26 mouse cellular contexts compared by ENCODE assay signal in the genomic region with DNA sequence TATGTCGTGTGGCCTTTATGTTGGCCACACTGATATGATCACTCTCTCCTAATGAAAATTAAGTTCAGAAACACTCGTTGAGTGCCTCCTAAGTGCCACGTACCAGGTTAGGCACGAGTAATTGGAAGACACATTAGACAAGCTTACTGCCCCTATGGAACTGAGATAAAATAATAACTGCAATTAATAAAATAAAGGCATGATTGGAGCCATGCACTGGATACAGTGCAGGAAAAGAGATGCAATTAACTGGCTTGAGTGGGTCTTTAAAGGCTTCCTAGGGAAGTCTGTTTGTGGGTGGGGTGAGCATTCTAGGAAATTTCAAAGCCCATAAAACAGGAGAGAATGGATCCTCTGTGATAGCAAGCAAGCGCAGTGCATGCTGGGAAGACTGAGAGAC. TPM values are rescaled to one million over a fixed set of nuclear protein-coding genes. Genes with fewer than 3 reads are reported as not detected.
"Had no signal": no experiment of that assay in that cellular context is flagged by ENCODE, and none has a peak within 500 bp of the region (broad histone marks: within the 10 kb centered on the region; RNA-seq: fewer than 3 reads in every experiment).

No protein-coding gene starts in this region.

- H3K9me3 ChIP-seq: heart, embryonic 10.5 days; heart, embryonic 12.5 days; hindbrain, embryonic 10.5 days; hindbrain, embryonic 12.5 days; hindbrain, embryonic 15.5 days; intestine, embryonic 15.5 days; limb, embryonic 13.5 days; limb, embryonic 15.5 days had no signal

- H3K4me3 ChIP-seq: gastrocnemius, adult 2 months; heart, embryonic 10.5 days; heart, embryonic 12.5 days; hindbrain, embryonic 10.5 days; hindbrain, embryonic 12.5 days; hindbrain, embryonic 15.5 days; intestine, embryonic 15.5 days; limb, embryonic 13.5 days; limb, embryonic 15.5 days had no signal

- H3K4me2 ChIP-seq: heart, embryonic 12.5 days; hindbrain, embryonic 12.5 days; hindbrain, embryonic 15.5 days; intestine, embryonic 15.5 days; limb, embryonic 13.5 days; limb, embryonic 15.5 days had no signal

- H3K36me3 ChIP-seq: heart, embryonic 10.5 days; heart, embryonic 12.5 days; hindbrain, embryonic 10.5 days; hindbrain, embryonic 12.5 days; hindbrain, embryonic 15.5 days; intestine, embryonic 15.5 days; limb, embryonic 13.5 days; limb, embryonic 15.5 days had no signal

- DNase-seq: gastrocnemius, adult 2 months; gastrocnemius, postnatal 10 days; gastrocnemius, postnatal 25 days; heart, adult 18-20 months; heart, postnatal 10 days; heart, postnatal 4 days; kidney, adult 18-20 months; kidney, adult 8-10 months; kidney, postnatal 10 days; kidney, postnatal 25 days; kidney, postnatal 4 days; layer of hippocampus, adult 9-11 months; layer of hippocampus, postnatal 36 days; left cerebral cortex, postnatal 4 days had no signal

- H3K27me3 ChIP-seq: heart, embryonic 12.5 days; hindbrain, embryonic 12.5 days; hindbrain, embryonic 15.5 days; intestine, embryonic 15.5 days; limb, embryonic 13.5 days; limb, embryonic 15.5 days had no signal

- H3K27ac ChIP-seq: gastrocnemius, adult 2 months; heart, embryonic 10.5 days; hindbrain, embryonic 10.5 days; hindbrain, embryonic 12.5 days; hindbrain, embryonic 15.5 days; intestine, embryonic 15.5 days; limb, embryonic 13.5 days; limb, embryonic 15.5 days had no signal

- H3K9ac ChIP-seq: heart, embryonic 12.5 days; hindbrain, embryonic 12.5 days; hindbrain, embryonic 15.5 days; intestine, embryonic 15.5 days; limb, embryonic 13.5 days; limb, embryonic 15.5 days had no signal

- H3K4me1 ChIP-seq: heart, embryonic 10.5 days; heart, embryonic 12.5 days; hindbrain, embryonic 10.5 days; hindbrain, embryonic 12.5 days; hindbrain, embryonic 15.5 days; intestine, embryonic 15.5 days; limb, embryonic 13.5 days; limb, embryonic 15.5 days had no signal

- ATAC-seq: forebrain, embryonic 16.5 days; inflammation-experienced regulatory T-cells, adult 6 months; intestine, embryonic 15.5 days; intestine, postnatal 0 days had no signal

RNA-seq across cellular contexts. Expression of a gene that starts 10.0 kb away (rescaled TPM):
- total RNA-seq: granulocyte monocyte progenitor cell, adult 5-6 weeks had no signal
- polyA plus RNA-seq: inflammation-experienced regulatory T-cells, adult 6 months had no signal
